Mouse (Mus musculus) embryonic fibroblast, embryonic 13.5 days (primary cell): Measurements from ENCODE around the gene Med28.

ENCODE experiments used
- CTCF ChIP-seq: IDR thresholded peaks from 2 replicates; pipeline ENCODE4 v1.5.1; 2011; ENCODE audit warnings: mild to moderate bottlenecking, control low read depth, low read length, moderate library complexity, borderline replicate concordance; ENCODE audit not compliant: insufficient read depth
- POLR2A ChIP-seq: IDR thresholded peaks from 2 replicates; pipeline ENCODE4 v1.6.1; 2011; ENCODE audit warnings: low read depth, mild to moderate bottlenecking, control low read depth, low read length, moderate library complexity

GRCm38 (mm10) chr5:45529696-45530095 lies 9.7 kb downstream of the Med28 start:
- TF ChIP-seq POLR2A (no peak), CTCF (no peak)
